Mouse (Mus musculus) embryonic facial prominence, embryonic 13.5 days (tissue): ENCODE data around the gene Krtdap. TPM values are rescaled to one million over a fixed set of nuclear protein-coding genes. Genes with fewer than 3 reads are reported as not detected.

Experiments
- ATAC-seq: fragments of 200-750 bp; cut with Nextera tagmentation; 2 replicates; pipeline ENCODE4 v1.8.0; 2017; ENCODE audit warnings: low read depth; ENCODE audit not compliant: insufficient number of reproducible peaks, insufficient read depth, low FRiP score, low TSS enrichment
- H3K27ac ChIP-seq: fragments of 300-500 bp; sonication (generic); 2 replicates; pipeline ENCODE4 v1.5.1; 2015; ENCODE audit warnings: moderate library complexity, mild to moderate bottlenecking, inconsistent platforms
- H3K27me3 ChIP-seq: fragments of 300-500 bp; sonication (generic); 2 replicates; pipeline ENCODE4 v1.6.1; 2015; ENCODE audit warnings: mild to moderate bottlenecking, inconsistent platforms
- H3K36me3 ChIP-seq: fragments of 300-500 bp; sonication (generic); 2 replicates; pipeline ENCODE4 v1.6.1; 2015; ENCODE audit warnings: mild to moderate bottlenecking, inconsistent platforms
- H3K4me1 ChIP-seq: fragments of 300-500 bp; sonication (generic); 2 replicates; pipeline ENCODE4 v1.6.1; 2015; ENCODE audit warnings: inconsistent platforms
- H3K4me2 ChIP-seq: fragments of 300-500 bp; sonication (generic); 2 replicates; pipeline ENCODE4 v1.6.1; 2015; ENCODE audit warnings: moderate library complexity, mild to moderate bottlenecking, inconsistent platforms
- H3K4me3 ChIP-seq: fragments of 300-500 bp; sonication (generic); 2 replicates; pipeline ENCODE4 v1.5.1; 2015; ENCODE audit warnings: mild to moderate bottlenecking, inconsistent platforms
- H3K9ac ChIP-seq: fragments of 300-500 bp; sonication (generic); 2 replicates; pipeline ENCODE4 v1.6.1; 2015; ENCODE audit warnings: mild to moderate bottlenecking, inconsistent platforms
- H3K9me3 ChIP-seq: fragments of 300-500 bp; sonication (generic); 2 replicates; pipeline ENCODE4 v1.6.1; 2016; ENCODE audit warnings: inconsistent platforms
- WGBS: fragments of 180-500 bp; shearing (Covaris S2); methylation state at CpG from one replicate; pipeline ENCODE4 v1.1.7; 2015; ENCODE audit warnings: mixed read lengths; 5-methylcytosine and 5-hydroxymethylcytosine counted together
- polyA plus RNA-seq: library from polyadenylated mRNA; unstranded; fragments of >200 nt; fragmentation: Nextera tagmentation; extraction: Ambion mirVana; gene quantifications from 2 replicates; pipeline ENCODE4 v1.2.1, GENCODE M21; 2015

The Krtdap gene
- polyA plus RNA-seq, 1 experiment from 2014 or later, result 127 TPM

GRCm38 (mm10) chr7:30791921-30792320 is 4.2 kb downstream of the Krtdap start:
- 22% methylated on average over 9 of the region's 9 CpGs for WGBS
- Histone ChIP-seq H3K27ac (no peak overlapping the region), H3K9ac (no peak overlapping the region), H3K4me1 (peaks cover 3% of the 10 kb centered on the region; the same call in 1 of the 2 replicates), H3K4me3 (no peak overlapping the region), H3K36me3 (no peaks in the 10 kb centered on the region), H3K9me3 (no peaks in the 10 kb centered on the region), H3K27me3 (peaks cover 13% of the 10 kb centered on the region), H3K4me2 (no peak overlapping the region)
- no peak for ATAC-seq

- H3K9ac ChIP-seq, result no peak overlapping the region
- H3K27ac ChIP-seq, result no peak overlapping the region
- no peaks in the 10 kb centered on the region for H3K4me1 ChIP-seq
- H3K36me3 ChIP-seq, result no peaks in the 10 kb centered on the region
- H3K27me3 ChIP-seq, result 0 out of 2 replicates have a peak, but pooled peaks cover 3% of the 10 kb centered on the region
- H3K4me3 ChIP-seq, result no peak overlapping the region
- no peak overlapping the region for H3K4me2 ChIP-seq
- no peak for ATAC-seq
- H3K9me3 ChIP-seq, result peaks cover 2% of the 10 kb centered on the region; the same call in 1 of the 2 replicates
These were observed 7.2 kb downstream of the Krtdap start for GRCm38 (mm10) chr7:30794921-30795320.

DNA sequence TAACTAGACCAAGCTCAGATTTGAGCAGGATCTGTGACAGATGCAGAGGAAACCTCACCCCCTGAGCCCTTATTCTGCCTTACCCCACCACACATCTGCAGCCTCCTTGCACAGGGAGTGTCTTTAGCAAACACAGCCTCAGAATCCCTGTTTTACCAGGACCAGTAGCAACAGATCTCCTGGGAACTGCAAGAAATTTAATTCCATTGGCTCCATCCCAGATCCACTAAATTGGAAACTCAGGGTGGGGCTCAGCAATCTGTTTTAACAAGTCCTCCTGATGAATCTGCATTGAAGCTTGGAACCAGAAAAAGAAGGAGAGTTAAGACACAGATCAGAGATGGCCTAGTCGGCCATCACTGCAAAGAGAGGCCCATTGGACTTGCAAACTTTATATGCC is 9.1 kb downstream of the Krtdap start:
- Histone ChIP-seq H3K4me1 (no peaks in the 10 kb centered on the region), H3K9me3 (peaks cover 7% of the 10 kb centered on the region), H3K9ac (no peak overlapping the region), H3K36me3 (no peaks in the 10 kb centered on the region), H3K27me3 (no peaks in the 10 kb centered on the region), H3K27ac (no peak overlapping the region), H3K4me3 (no peak overlapping the region), H3K4me2 (no peak overlapping the region)
- WGBS, result 63% methylated on average over 1 of the region's 1 CpGs
- ATAC-seq, result no peak

DNA sequence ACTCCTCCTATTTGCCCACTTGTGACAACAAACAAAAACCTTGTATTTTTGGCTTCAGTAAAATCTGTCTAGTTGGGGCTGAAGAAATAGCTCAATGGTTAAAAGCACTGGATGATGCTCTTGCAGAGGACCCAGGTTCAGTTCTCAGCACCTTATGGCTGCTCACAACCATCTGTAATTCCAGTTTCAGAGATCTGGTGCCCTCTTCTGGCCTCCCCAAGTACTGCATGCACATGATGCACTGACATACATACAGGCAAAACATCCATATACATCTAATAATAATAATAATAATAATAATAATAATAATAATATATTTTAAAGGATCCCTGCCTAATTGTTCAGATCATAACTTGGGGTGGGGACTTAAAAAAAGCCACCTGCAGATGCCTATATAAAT is 13.0 kb downstream of the Krtdap start:
- no peaks in the 10 kb centered on the region for H3K36me3 ChIP-seq
- H3K27me3 ChIP-seq, result no peaks in the 10 kb centered on the region
- H3K4me2 ChIP-seq, result no peak overlapping the region
- no peak overlapping the region for H3K27ac ChIP-seq
- no peak overlapping the region for H3K9ac ChIP-seq
- H3K4me3 ChIP-seq, result no peak overlapping the region
- no peak for ATAC-seq
- peaks cover 7% of the 10 kb centered on the region for H3K9me3 ChIP-seq
- no peaks in the 10 kb centered on the region for H3K4me1 ChIP-seq

- H3K9me3 ChIP-seq, result peaks cover 5% of the 10 kb centered on the region
- no peaks in the 10 kb centered on the region for H3K36me3 ChIP-seq
- no peak overlapping the region for H3K4me3 ChIP-seq
- no peaks in the 10 kb centered on the region for H3K27me3 ChIP-seq
- H3K27ac ChIP-seq, result no peak overlapping the region
- H3K4me2 ChIP-seq, result no peak overlapping the region
- no peaks in the 10 kb centered on the region for H3K4me1 ChIP-seq
- ATAC-seq, result no peak
- no peak overlapping the region for H3K9ac ChIP-seq
- 89% methylated on average over 3 of the region's 3 CpGs for WGBS
These were observed 15.6 kb downstream of the Krtdap start for GRCm38 (mm10) chr7:30803256-30803655.

DNA sequence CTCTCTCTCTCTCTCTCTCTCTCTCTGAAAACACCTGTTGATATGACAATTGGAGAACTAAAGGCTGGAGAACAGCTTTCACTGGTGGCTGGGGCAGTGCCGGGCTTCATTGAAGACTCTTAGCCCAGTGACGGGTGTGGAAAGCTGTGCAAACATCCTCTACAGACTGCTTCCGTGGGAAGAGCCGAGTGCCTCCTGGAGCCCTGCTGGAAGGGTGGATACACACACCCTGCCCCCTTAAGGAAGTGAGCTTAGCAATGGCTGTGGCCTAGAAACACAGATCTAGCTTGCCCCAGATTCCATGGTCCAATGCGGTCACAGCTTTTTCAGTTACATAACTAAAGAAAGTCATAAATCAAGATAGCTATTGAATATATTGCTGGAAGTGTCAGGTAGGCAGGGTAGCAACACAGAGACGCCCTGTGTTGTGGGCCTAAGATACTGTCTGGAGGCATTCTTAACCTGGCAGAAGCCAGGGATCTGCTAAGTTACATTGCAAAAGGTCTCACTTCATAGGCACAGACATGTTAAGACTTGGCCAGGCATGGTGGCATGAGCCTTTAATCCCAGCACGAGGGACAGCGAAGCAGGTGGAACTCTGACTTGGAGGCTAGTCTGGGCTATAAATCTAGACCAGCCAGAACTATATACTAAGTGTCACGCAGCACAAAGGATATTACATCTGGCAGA is 16.5 kb downstream of the Krtdap start:
- Histone ChIP-seq H3K27me3 (no peaks in the 10 kb centered on the region), H3K36me3 (no peaks in the 10 kb centered on the region), H3K9me3 (peaks cover 5% of the 10 kb centered on the region), H3K4me3 (no peak overlapping the region), H3K27ac (no peak overlapping the region), H3K9ac (no peak overlapping the region), H3K4me1 (no peaks in the 10 kb centered on the region), H3K4me2 (no peak overlapping the region)
- ATAC-seq, result no peak
- 85% methylated on average over 9 of the region's 9 CpGs for WGBS

DNA sequence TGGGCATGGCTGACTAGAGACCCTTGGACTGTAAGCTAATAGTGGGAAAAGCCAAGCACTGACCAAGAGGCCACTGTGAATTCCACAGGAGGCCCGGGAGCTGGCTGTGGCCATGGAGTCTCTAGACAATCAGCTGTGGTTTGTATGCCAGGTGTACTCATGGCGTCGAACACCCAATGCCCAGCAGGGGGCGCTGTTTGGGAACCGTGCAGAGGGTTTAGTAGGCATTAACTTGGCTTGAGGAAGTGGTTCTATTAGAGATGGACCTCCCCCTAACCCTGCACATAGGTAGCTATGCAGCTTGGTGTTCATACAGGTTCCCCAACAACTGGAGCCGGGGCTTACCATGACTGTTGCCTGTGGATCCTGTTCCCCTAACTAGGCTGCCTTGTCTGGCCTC is 18.2 kb downstream of the Krtdap start:
- H3K27me3 ChIP-seq, result no peaks in the 10 kb centered on the region
- no peak overlapping the region for H3K9ac ChIP-seq
- no peaks in the 10 kb centered on the region for H3K4me1 ChIP-seq
- no peaks in the 10 kb centered on the region for H3K36me3 ChIP-seq
- H3K4me2 ChIP-seq, result no peak overlapping the region
- H3K4me3 ChIP-seq, result no peak overlapping the region
- 50% methylated on average over 6 of the region's 6 CpGs for WGBS
- H3K9me3 ChIP-seq, result no peaks in the 10 kb centered on the region
- H3K27ac ChIP-seq, result no peak overlapping the region
- ATAC-seq, result no peak

- no peak for ATAC-seq
- H3K4me3 ChIP-seq, result no peak overlapping the region
- H3K4me1 ChIP-seq, result peaks cover 3% of the 10 kb centered on the region; the same call in 1 of the 2 replicates
- H3K9me3 ChIP-seq, result no peaks in the 10 kb centered on the region
- WGBS, result 49% methylated on average over 6 of the region's 6 CpGs
- H3K27me3 ChIP-seq, result no peaks in the 10 kb centered on the region
- no peak overlapping the region for H3K27ac ChIP-seq
- no peak overlapping the region for H3K4me2 ChIP-seq
- H3K36me3 ChIP-seq, result no peaks in the 10 kb centered on the region
- H3K9ac ChIP-seq, result no peak overlapping the region
These were observed 22.6 kb downstream of the Krtdap start for GRCm38 (mm10) chr7:30810319-30810718.

- ATAC-seq, result no peak
- no peak overlapping the region for H3K9ac ChIP-seq
- 60% methylated on average over 9 of the region's 9 CpGs for WGBS
- no peaks in the 10 kb centered on the region for H3K9me3 ChIP-seq
- no peak overlapping the region for H3K4me2 ChIP-seq
- no peak overlapping the region for H3K4me3 ChIP-seq
- H3K4me1 ChIP-seq, result peaks cover 3% of the 10 kb centered on the region; the same call in 1 of the 2 replicates
- H3K27me3 ChIP-seq, result no peaks in the 10 kb centered on the region
- no peaks in the 10 kb centered on the region for H3K36me3 ChIP-seq
- no peak overlapping the region for H3K27ac ChIP-seq
These were observed 24.1 kb downstream of the Krtdap start for GRCm38 (mm10) chr7:30811757-30812290.

- H3K4me3 ChIP-seq, result no peak overlapping the region
- no peak overlapping the region for H3K27ac ChIP-seq
- no peak for ATAC-seq
- peaks cover 3% of the 10 kb centered on the region; the same call in 1 of the 2 replicates for H3K4me1 ChIP-seq
- 76% methylated on average over 6 of the region's 6 CpGs for WGBS
- no peaks in the 10 kb centered on the region for H3K36me3 ChIP-seq
- H3K27me3 ChIP-seq, result no peaks in the 10 kb centered on the region
- H3K4me2 ChIP-seq, result no peak overlapping the region
- no peaks in the 10 kb centered on the region for H3K9me3 ChIP-seq
- H3K9ac ChIP-seq, result no peak overlapping the region
These were observed 24.7 kb downstream of the Krtdap start for GRCm38 (mm10) chr7:30812291-30812807.

DNA sequence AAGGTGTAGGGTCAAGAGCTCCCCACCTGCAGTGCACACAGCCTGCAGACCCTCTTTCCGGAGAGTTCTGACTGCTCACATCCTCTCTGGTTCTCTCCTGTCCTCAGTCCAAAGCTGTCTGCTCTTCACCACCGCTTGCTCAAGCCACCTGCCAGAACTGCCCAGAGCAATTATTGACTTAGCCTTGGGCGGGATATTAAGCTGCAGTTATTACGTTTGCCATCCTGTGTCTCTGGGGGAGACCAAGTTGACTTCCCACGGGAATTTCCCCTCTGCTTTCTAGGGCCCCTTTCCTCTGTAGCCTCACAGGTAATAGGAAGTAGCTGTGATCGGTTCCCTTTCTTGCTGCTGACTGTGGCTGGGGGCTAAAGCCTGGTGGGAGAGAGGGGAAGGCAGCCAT is 32.4 kb downstream of the Krtdap start:
- H3K9me3 ChIP-seq, result no peaks in the 10 kb centered on the region
- 58% methylated on average over 6 of the region's 6 CpGs for WGBS
- no peak for ATAC-seq
- H3K4me3 ChIP-seq, result no peak overlapping the region
- H3K27me3 ChIP-seq, result no peaks in the 10 kb centered on the region
- H3K4me1 ChIP-seq, result no peaks in the 10 kb centered on the region
- no peak overlapping the region for H3K4me2 ChIP-seq
- H3K27ac ChIP-seq, result no peak overlapping the region
- no peaks in the 10 kb centered on the region for H3K36me3 ChIP-seq
- no peak overlapping the region for H3K9ac ChIP-seq

- 58% methylated on average over 7 of the region's 7 CpGs for WGBS
- Histone ChIP-seq H3K36me3 (no peaks in the 10 kb centered on the region), H3K27ac (no peak overlapping the region), H3K4me2 (no peak overlapping the region), H3K27me3 (no peaks in the 10 kb centered on the region), H3K4me1 (no peaks in the 10 kb centered on the region), H3K9me3 (no peaks in the 10 kb centered on the region), H3K4me3 (no peak overlapping the region), H3K9ac (no peak overlapping the region)
- ATAC-seq, result no peak
These were observed 33.3 kb downstream of the Krtdap start for GRCm38 (mm10) chr7:30820854-30821445.
